8 mouse cellular contexts compared by ENCODE assay signal in the genomic region with DNA sequence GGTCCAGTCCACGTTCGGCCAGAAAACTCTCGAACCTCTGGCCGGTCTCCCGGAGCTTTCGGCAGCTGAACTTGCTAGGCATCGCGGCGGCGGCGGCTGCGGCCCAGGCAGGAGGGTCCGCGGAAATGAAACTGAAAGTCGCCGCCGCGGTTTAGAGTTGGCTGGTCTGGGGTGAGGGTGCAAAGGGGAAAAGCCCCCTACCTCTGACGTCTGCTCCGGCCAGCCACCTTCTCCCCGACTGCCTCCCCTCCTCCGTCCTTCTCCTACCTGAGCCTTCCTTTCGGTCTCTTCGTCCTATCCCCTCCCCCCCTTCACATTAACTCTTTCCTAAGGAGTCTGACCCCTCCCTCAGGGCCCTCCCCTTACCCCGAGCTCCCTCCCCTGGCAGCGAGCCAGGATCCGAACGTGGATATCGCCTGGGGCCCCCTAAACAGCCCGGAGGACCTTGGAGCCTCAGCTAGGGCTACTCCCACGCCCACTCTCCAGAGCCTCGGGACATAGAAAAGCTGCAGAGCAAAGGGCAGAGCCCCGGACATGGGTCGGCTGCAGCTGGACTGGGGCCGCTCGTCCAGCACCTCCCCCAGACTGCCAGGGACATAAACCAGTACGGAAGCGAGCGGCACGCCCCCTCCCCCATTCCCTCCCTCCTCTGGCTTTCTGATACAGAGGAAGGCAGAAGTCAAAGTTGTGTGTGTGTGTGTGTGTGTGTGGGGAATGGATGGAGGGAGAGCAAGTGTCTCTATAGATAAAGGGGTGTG. TPM values are rescaled to one million over a fixed set of nuclear protein-coding genes. Genes with fewer than 3 reads are reported as not detected.
DNase-seq lines count a peak whose midpoint lies in the region; ATAC-seq and TF ChIP-seq lines count a peak whose summit lies in the region.

Mov10 (minus strand) TSS at position 573 of the 758 bp plus-strand sequence.

- intact Hi-C loops in left cerebral cortex, adult 2 months (cut with DNase I) = loop anchor here (2.0 kb wide), 1 partner anchor 29 kb away; the partner anchor contains the start of gene Rhoc

- peak within 1 kb of the TSS; percentile 79 for H3K4me3 ChIP-seq in hindbrain, embryonic 14.5 days (replicated peaks; ENCODE audit: low read length)
- peak within 1 kb of the TSS; percentile 82 for H3K4me3 ChIP-seq in left cerebral cortex, adult 2 months
- peak within 1 kb of the TSS; percentile 100 for H3K4me3 ChIP-seq in megakaryocyte, embryonic 14.5 days (replicated peaks)

- H3K4me2 ChIP-seq in hindbrain, embryonic 14.5 days (replicated peaks) = peak within 1 kb of the TSS; percentile 99

- peaks cover 5% of the 10 kb centered on the region; the same call in 1 of the 2 replicates for H3K4me1 ChIP-seq in hindbrain, embryonic 14.5 days (replicated peaks; ENCODE audit: control insufficient read depth, insufficient read depth, low read length)
- peaks cover 62% of the 10 kb centered on the region for H3K4me1 ChIP-seq in megakaryocyte, embryonic 14.5 days

- no peaks in the 10 kb centered on the region for H3K27me3 ChIP-seq in hindbrain, embryonic 14.5 days (ENCODE audit: control insufficient read depth, insufficient read depth, low read length)
- no peaks in the 10 kb centered on the region for H3K27me3 ChIP-seq in megakaryocyte, embryonic 14.5 days (replicated peaks)

- peaks cover 6% of the 10 kb centered on the region; the same call in 1 of the 2 replicates for H3K36me3 ChIP-seq in hindbrain, embryonic 14.5 days (replicated peaks; ENCODE audit: control insufficient read depth, insufficient read depth)
- H3K36me3 ChIP-seq in megakaryocyte, embryonic 14.5 days (replicated peaks; ENCODE audit: low read length) = peaks cover 52% of the 10 kb centered on the region

- H3K9ac ChIP-seq in hindbrain, embryonic 14.5 days = peak within 1 kb of the TSS; percentile 81

- peak; percentile 71 for DNase-seq in WW6 (ENCODE audit: low read depth, low spot score)
- DNase-seq in cerebellum, postnatal 14 days = peak; percentile 42 to 50
- DNase-seq in frontal cortex, postnatal 36 days (ENCODE audit: low spot score in 2 of 2) = peak; percentile 28 to 34
- DNase-seq in hindbrain, embryonic 14.5 days (ENCODE audit: low spot score) = peak; percentile 63
- DNase-seq in left cerebral cortex, adult 2 months (ENCODE audit: extremely low spot score in 1 of 2, low spot score in 2 of 2) = peak; percentile 31 to 37
- DNase-seq in right cerebral cortex, postnatal 10 days (ENCODE audit: low spot score in 2 of 2) = peak; percentile 64 to 73
- DNase-seq in urinary bladder, postnatal 4 days (ENCODE audit: low spot score in 2 of 2) = peak; percentile 78 to 80

- TF ChIP-seq CTCF in left cerebral cortex, adult 2 months (IDR thresholded peaks at IDR 0.05) = no peak

- under 1% methylated on average over 40 of the region's 40 CpGs for WGBS in hindbrain, embryonic 14.5 days

- no peaks in the 10 kb centered on the region for H3K9me3 ChIP-seq in hindbrain, embryonic 14.5 days (ENCODE audit: control insufficient read depth, low read length)
- no peaks in the 10 kb centered on the region for H3K9me3 ChIP-seq in megakaryocyte, embryonic 14.5 days

- peak within 1 kb of the TSS; percentile 71; the same call in 1 of the 2 replicates for H3K27ac ChIP-seq in hindbrain, embryonic 14.5 days
- peak within 1 kb of the TSS; percentile 77 for H3K27ac ChIP-seq in left cerebral cortex, adult 2 months

- ATAC-seq in hindbrain, embryonic 14.5 days (ENCODE audit: low FRiP score) = peak; percentile 73

RNA-seq across cellular contexts. Expression of gene Mov10, which starts in this region (rescaled TPM):
- polyA plus RNA-seq in hindbrain, embryonic 14.5 days (2014; fragmentation: Nextera tagmentation; extraction: Ambion mirVana) = 6.8 and 7.8 TPM in 2 replicates
- total RNA-seq in left cerebral cortex, adult 2 months (2021) = 10 to 100 TPM; 10.5 to 10.9 TPM
- polyA plus RNA-seq in megakaryocyte, embryonic 14.5 days (2012; ENCODE audit: insufficient read depth, low replicate concordance) = 38.5 and 66.3 TPM in 2 replicates

Comparison
In these comparisons a context has a peak if more than half of its experiments do, and no peak if none do; other contexts are left out.
1. Peak in every context shown above with its lines: DNase-seq, ATAC-seq, H3K4me3 ChIP-seq and H3K27ac ChIP-seq.